Comparison of ENCODE assay signal across 21 mouse cellular contexts in genomic region chr19:17452001-17452400, GRCm38 (mm10). TPM values are rescaled to one million over a fixed set of nuclear protein-coding genes. Genes with fewer than 3 reads are reported as not detected.
A peak's percentile ranks its signal among the peaks of the same experiment; 100 is the strongest.
DNase-seq lines count a peak whose midpoint lies in the region; ATAC-seq lines count a peak whose summit lies in the region.
"Had no signal": no experiment of that assay in that cellular context is flagged by ENCODE, and none has a peak within 500 bp of the region (broad histone marks: within the 10 kb centered on the region; RNA-seq: fewer than 3 reads in every experiment).

No protein-coding gene starts in this region.

- no peak overlapping the region for H3K27ac ChIP-seq in hindbrain, embryonic 16.5 days (ENCODE audit: low read depth, low read length)
- no peak overlapping the region for H3K27ac ChIP-seq in hindbrain, embryonic 14.5 days
- H3K27ac ChIP-seq in kidney, embryonic 15.5 days, result no peak overlapping the region
- H3K27ac ChIP-seq: embryonic facial prominence, embryonic 12.5 days; embryonic facial prominence, embryonic 15.5 days; forebrain, embryonic 15.5 days; heart, embryonic 15.5 days; hindbrain, embryonic 10.5 days; hindbrain, embryonic 15.5 days had no signal

- WGBS in hindbrain, embryonic 16.5 days, result 87% methylated on average over 7 of the region's 7 CpGs
- 89% methylated on average over 7 of the region's 7 CpGs for WGBS in hindbrain, embryonic 14.5 days
- WGBS in kidney, embryonic 15.5 days, result 65% methylated on average over 7 of the region's 7 CpGs

- H3K9me3 ChIP-seq in hindbrain, embryonic 16.5 days (ENCODE audit: control insufficient read depth, low read length), result no peaks in the 10 kb centered on the region
- H3K9me3 ChIP-seq in hindbrain, embryonic 14.5 days (ENCODE audit: control insufficient read depth, low read length), result no peaks in the 10 kb centered on the region
- H3K9me3 ChIP-seq in kidney, embryonic 15.5 days (replicated peaks), result no peaks in the 10 kb centered on the region
- H3K9me3 ChIP-seq: embryonic facial prominence, embryonic 12.5 days; embryonic facial prominence, embryonic 15.5 days; forebrain, embryonic 15.5 days; heart, embryonic 12.5 days; heart, embryonic 15.5 days; hindbrain, embryonic 10.5 days; hindbrain, embryonic 15.5 days had no signal

- no peak overlapping the region for H3K9ac ChIP-seq in hindbrain, embryonic 16.5 days (ENCODE audit: low read depth, low read length)
- no peak overlapping the region for H3K9ac ChIP-seq in hindbrain, embryonic 14.5 days
- no peak overlapping the region for H3K9ac ChIP-seq in kidney, embryonic 15.5 days
- H3K9ac ChIP-seq: embryonic facial prominence, embryonic 12.5 days; embryonic facial prominence, embryonic 15.5 days; forebrain, embryonic 15.5 days; heart, embryonic 12.5 days; heart, embryonic 15.5 days; hindbrain, embryonic 15.5 days had no signal

- H3K36me3 ChIP-seq in hindbrain, embryonic 16.5 days (ENCODE audit: control insufficient read depth, insufficient read depth, low read length), result no peaks in the 10 kb centered on the region
- H3K36me3 ChIP-seq in hindbrain, embryonic 14.5 days (replicated peaks; ENCODE audit: control insufficient read depth, insufficient read depth), result no peaks in the 10 kb centered on the region
- H3K36me3 ChIP-seq in kidney, embryonic 15.5 days, result no peaks in the 10 kb centered on the region
- H3K36me3 ChIP-seq: embryonic facial prominence, embryonic 12.5 days; embryonic facial prominence, embryonic 15.5 days; forebrain, embryonic 15.5 days; heart, embryonic 12.5 days; heart, embryonic 15.5 days; hindbrain, embryonic 10.5 days; hindbrain, embryonic 15.5 days had no signal

- no peak overlapping the region for H3K4me2 ChIP-seq in hindbrain, embryonic 16.5 days (ENCODE audit: low read length)
- no peak overlapping the region for H3K4me2 ChIP-seq in hindbrain, embryonic 14.5 days (replicated peaks)
- no peak overlapping the region for H3K4me2 ChIP-seq in kidney, embryonic 15.5 days
- H3K4me2 ChIP-seq: embryonic facial prominence, embryonic 12.5 days; embryonic facial prominence, embryonic 15.5 days; forebrain, embryonic 15.5 days; heart, embryonic 12.5 days; heart, embryonic 15.5 days; hindbrain, embryonic 15.5 days had no signal

- no peaks in the 10 kb centered on the region for H3K4me1 ChIP-seq in hindbrain, embryonic 16.5 days (ENCODE audit: control insufficient read depth, insufficient read depth, low read depth, low read length)
- H3K4me1 ChIP-seq in hindbrain, embryonic 14.5 days (replicated peaks; ENCODE audit: control insufficient read depth, insufficient read depth, low read length), result no peaks in the 10 kb centered on the region
- no peaks in the 10 kb centered on the region for H3K4me1 ChIP-seq in kidney, embryonic 15.5 days
- H3K4me1 ChIP-seq: embryonic facial prominence, embryonic 12.5 days; embryonic facial prominence, embryonic 15.5 days; forebrain, embryonic 15.5 days; heart, embryonic 12.5 days; heart, embryonic 15.5 days; hindbrain, embryonic 10.5 days; hindbrain, embryonic 15.5 days had no signal

- no peaks in the 10 kb centered on the region for H3K27me3 ChIP-seq in hindbrain, embryonic 16.5 days (replicated peaks; ENCODE audit: control insufficient read depth, insufficient read depth, low read length)
- no peaks in the 10 kb centered on the region for H3K27me3 ChIP-seq in hindbrain, embryonic 14.5 days (ENCODE audit: control insufficient read depth, insufficient read depth, low read length)
- no peaks in the 10 kb centered on the region for H3K27me3 ChIP-seq in kidney, embryonic 15.5 days
- H3K27me3 ChIP-seq: embryonic facial prominence, embryonic 12.5 days; embryonic facial prominence, embryonic 15.5 days; forebrain, embryonic 15.5 days; heart, embryonic 12.5 days; heart, embryonic 15.5 days; hindbrain, embryonic 15.5 days had no signal

- DNase-seq in hindbrain, embryonic 14.5 days (ENCODE audit: low spot score), result no peak
- DNase-seq in kidney, adult 18-20 months, result no peak
- DNase-seq in retina, postnatal 1 day, result peak; percentile 24
- DNase-seq in retina, embryonic 14.5 days (ENCODE audit: low spot score), result no peak
- DNase-seq: adrenal gland, adult 2 months; adrenal gland, postnatal 14 days; gastrocnemius, postnatal 10 days; gastrocnemius, postnatal 36 days; heart, postnatal 10 days; heart, postnatal 36 days had no signal

- 0 out of 2 replicates have a peak, but pooled peaks have one; percentile 34 for ATAC-seq in hindbrain, embryonic 16.5 days
- no peak for ATAC-seq in hindbrain, embryonic 14.5 days (ENCODE audit: low FRiP score)
- 0 out of 2 replicates have a peak, but pooled peaks have one; percentile 33 for ATAC-seq in kidney, embryonic 15.5 days (replicated peaks; ENCODE audit: low FRiP score)
- ATAC-seq: CD4-positive, CD25-positive, alpha-beta regulatory T cell, adult 4 months; forebrain, embryonic 15.5 days; inflammation-experienced regulatory T-cells, adult 6 months had no signal

- H3K4me3 ChIP-seq in hindbrain, embryonic 16.5 days (ENCODE audit: low read length), result no peak overlapping the region
- no peak overlapping the region for H3K4me3 ChIP-seq in hindbrain, embryonic 14.5 days (replicated peaks; ENCODE audit: low read length)
- H3K4me3 ChIP-seq in kidney, embryonic 15.5 days (replicated peaks), result no peak overlapping the region
- H3K4me3 ChIP-seq: embryonic facial prominence, embryonic 12.5 days; embryonic facial prominence, embryonic 15.5 days; forebrain, embryonic 15.5 days; heart, embryonic 12.5 days; heart, embryonic 15.5 days; hindbrain, embryonic 10.5 days; hindbrain, embryonic 15.5 days had no signal

RNA-seq across cellular contexts. Expression of gene Rfk, which starts 58.2 kb away (rescaled TPM):
- polyA plus RNA-seq in hindbrain, embryonic 16.5 days (2015; fragmentation: Nextera tagmentation; extraction: Ambion mirVana), result 84.5 and 88.6 TPM in 2 replicates
- polyA plus RNA-seq in hindbrain, embryonic 14.5 days (2014; fragmentation: Nextera tagmentation; extraction: Ambion mirVana), result 79.8 and 85.3 TPM in 2 replicates
- polyA plus RNA-seq in kidney, embryonic 15.5 days (2015; fragmentation: Nextera tagmentation; extraction: Ambion mirVana), result 76.8 and 85.6 TPM in 2 replicates
